Mouse (Mus musculus) T-helper 17 cell (primary cell): ENCODE results near the gene Cd22.
"Not testable (repeated sequence)": the region's sequence is repeated elsewhere in the genome, so short reads cannot be mapped to it uniquely, and the experiment has no call there.

ENCODE experiments used
- in situ Hi-C, 2 experiments: fragments of 300-600 bp; cut with MboI, MseI; formaldehyde crosslinking; loops; 1 replicate in 1 of 2; 2 replicates in 1 of 2; pipeline ENCODE4 v1.15.1; 2025; ENCODE audit warnings: high pct_unique_total_duplicates in 2 of 2

Gene Cd22

GRCm38 (mm10) chr7:30863386-30863785, 16.8 kb downstream of the Cd22 start:
- in situ Hi-C loops, result loop anchor here in 1 of 2 experiments (5.0 kb wide), 1 partner anchor 66 kb away; no protein-coding TSS in a partner anchor

DNA sequence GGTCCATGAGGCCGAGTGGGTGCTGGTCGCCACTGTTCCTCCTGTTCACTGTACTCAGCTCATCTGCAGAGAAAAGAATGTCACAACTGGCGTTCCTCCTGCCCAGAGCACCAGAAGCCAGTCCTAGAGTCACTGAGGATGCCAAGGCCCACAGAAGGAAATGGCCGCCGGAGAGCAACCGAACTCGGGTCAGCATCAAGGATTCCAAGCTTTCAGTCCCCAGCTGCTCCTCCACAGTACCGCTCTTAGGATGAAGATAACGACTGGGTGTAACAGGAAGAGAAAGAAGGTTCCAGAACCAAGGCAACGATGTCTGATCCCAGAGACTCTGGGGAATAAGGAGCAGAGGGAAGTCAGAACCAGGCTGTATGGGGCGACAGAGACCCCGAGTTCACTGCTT, 18.7 kb downstream of the Cd22 start, which contains the start of gene Ffar1:
Gene Ffar1 (minus strand): TSS at position 101 of the 400 bp plus-strand sequence.
- in situ Hi-C loops, result loop anchor here in 1 of 2 experiments (5.0 kb wide), 1 partner anchor 64 kb away; no protein-coding TSS in a partner anchor

- in situ Hi-C loops, result loop anchor here (5.0 to 10.0 kb wide), 2 partner anchors 63 to 175 kb away; no protein-coding TSS in a partner anchor
Measured at GRCm38 (mm10) chr7:30859635-30860402, 20.3 kb downstream of the Cd22 start.

- in situ Hi-C loops, result loop anchor here in 1 of 2 experiments (10.0 kb wide), 1 partner anchor 174 kb away; no protein-coding TSS in a partner anchor
Measured at GRCm38 (mm10) chr7:30859290-30859634, 20.9 kb downstream of the Cd22 start.

DNA sequence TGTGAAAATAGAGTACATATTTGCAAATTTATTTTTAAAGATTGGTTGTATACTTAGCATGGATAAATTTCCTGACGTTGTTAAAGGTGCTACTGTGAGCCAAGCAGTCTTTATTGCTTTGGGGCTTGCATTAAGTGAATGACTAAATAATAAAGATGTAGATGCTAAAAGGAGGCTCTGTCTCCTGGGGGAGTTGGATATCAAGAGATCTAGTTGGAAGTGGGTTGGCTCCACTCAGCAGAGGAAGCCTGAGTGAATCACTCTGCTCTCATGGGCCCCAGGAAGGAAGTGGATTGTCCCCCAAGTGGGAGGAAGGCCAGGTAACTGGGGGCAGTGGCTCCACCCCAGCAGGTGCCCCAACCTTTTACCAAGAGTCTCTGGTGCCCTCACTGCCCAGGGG, 22.4 kb downstream of the Cd22 start:
- in situ Hi-C loops, result loop anchor here in 1 of 2 experiments (10.0 kb wide), 1 partner anchor 173 kb away; no protein-coding TSS in a partner anchor

DNA sequence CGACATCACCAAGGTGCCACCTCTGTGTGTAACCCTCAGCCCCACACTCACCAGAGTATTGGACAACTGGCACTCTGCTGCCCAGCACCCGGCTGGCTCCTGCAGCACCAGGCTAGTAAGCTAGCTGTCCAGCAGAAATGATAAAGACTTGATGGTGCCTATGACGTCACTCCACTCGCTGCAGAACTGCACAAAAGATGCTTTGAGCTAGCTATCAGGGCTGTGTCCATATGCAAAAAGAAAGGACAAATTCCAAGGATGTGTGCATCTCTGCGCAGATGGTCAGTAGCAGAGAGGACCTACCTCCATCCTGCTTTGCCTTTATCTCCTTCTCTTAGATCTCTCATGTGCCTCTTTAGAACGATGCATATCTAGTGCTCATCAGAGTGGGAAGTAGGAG, 24.1 kb downstream of the Cd22 start, which contains the start of gene Ffar3:
Gene Ffar3 (minus strand): TSS at position 101 of the 400 bp plus-strand sequence.
- in situ Hi-C loops, result loop anchor here in 1 of 2 experiments (10.0 kb wide), 1 partner anchor 171 kb away; no protein-coding TSS in a partner anchor

DNA sequence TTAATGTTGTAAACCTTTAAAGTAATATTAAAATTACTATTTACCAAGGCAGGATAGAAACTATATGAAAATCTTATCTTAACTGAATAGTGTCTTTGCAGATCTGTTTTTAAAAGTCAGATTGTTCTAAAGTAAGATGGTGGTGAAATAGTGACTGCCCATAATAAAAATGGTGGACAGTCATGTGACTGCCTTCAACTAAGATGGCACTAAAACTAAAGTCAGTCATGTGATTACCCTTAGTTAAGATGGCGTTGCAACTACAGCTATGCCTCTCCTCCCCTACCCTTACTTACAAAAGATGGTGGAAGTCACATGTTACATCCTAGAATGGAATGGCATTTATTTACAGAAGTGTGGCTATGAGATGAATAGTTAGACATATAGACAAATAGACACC, 28.7 kb downstream of the Cd22 start:
- in situ Hi-C loops, result loop anchor here in 1 of 2 experiments (10.0 kb wide), 1 partner anchor 167 kb away; no protein-coding TSS in a partner anchor

GRCm38 (mm10) chr7:30847934-30848333, 32.2 kb downstream of the Cd22 start:
- in situ Hi-C loops, result no loop called here

DNA sequence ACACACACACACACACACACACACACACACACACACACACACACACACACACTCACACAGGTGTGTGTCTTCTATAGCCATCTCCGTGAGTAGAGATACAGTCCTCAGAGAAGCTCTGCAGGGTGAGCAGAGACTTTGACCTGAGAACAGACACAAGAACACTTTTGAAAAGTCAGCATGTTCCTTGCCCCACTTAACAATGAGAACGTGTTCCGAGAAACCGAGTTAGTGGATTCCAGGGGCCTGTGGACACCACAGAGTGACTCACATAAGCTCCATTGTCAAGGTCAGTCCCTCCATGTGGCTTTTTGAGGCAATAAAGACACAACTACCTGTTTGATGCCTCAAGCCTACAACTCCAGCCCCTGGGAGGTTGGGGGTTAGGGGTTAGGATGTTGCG, 32.8 kb downstream of the Cd22 start:
- in situ Hi-C loops, result no loop called here

DNA sequence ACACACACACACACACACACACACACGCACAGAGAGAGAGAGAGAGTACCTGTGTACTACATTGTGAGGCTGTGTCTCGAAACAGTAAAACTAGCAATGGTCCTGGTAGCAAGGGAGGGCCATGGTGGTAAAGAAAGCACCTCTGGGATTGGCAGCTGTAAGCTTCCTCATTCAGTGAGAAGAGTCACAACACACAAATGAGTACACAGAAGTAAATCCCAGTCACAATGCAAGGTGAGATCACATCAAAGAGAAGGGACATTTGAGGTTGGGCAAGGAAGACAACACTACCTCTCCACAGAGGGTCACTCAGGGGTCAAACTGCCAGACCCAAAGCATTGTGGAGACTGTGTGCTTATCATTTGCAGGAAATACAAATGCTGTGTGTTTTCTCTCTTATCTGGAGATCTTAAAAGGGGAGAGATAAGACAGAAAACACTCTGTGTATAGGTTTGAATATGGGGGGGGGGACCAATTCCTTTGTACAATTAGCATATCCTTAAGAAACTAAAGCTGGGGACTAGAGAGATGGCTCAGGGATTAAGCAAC, 33.6 kb downstream of the Cd22 start:
- in situ Hi-C loops, result no loop called here

GRCm38 (mm10) chr7:30844676-30845297, 35.4 kb downstream of the Cd22 start:
- in situ Hi-C loops, result no loop called here

- in situ Hi-C loops, result no loop called here
Measured at GRCm38 (mm10) chr7:30842092-30842491, 38.0 kb downstream of the Cd22 start.

DNA sequence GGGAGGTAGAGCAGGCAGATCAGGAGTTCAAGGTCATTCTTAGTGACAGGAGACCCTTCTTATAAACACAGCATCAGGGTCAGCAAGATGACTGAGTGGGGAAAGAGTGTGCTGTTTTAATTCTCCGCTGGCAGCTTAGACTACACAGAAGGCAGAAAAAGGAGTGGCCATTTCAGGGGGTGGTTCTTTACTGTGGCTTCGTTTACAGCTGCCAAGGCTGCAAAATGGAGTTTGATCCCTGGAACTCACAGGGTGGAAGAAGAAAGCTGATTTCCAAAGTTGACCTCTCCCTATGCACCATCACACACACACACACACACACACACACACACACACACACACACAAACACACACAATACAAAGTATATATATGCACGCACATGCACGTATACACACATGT, 38.8 kb downstream of the Cd22 start:
- in situ Hi-C loops, result no loop called here

GRCm38 (mm10) chr7:30840306-30840705, 39.8 kb downstream of the Cd22 start:
- in situ Hi-C loops, result no loop called here

- in situ Hi-C loops, result no loop called here
Measured at GRCm38 (mm10) chr7:30837277-30837676, 42.9 kb downstream of the Cd22 start.

- in situ Hi-C loops, result not testable (repeated sequence)
Measured at GRCm38 (mm10) chr7:30832684-30833083, 47.5 kb downstream of the Cd22 start.

DNA sequence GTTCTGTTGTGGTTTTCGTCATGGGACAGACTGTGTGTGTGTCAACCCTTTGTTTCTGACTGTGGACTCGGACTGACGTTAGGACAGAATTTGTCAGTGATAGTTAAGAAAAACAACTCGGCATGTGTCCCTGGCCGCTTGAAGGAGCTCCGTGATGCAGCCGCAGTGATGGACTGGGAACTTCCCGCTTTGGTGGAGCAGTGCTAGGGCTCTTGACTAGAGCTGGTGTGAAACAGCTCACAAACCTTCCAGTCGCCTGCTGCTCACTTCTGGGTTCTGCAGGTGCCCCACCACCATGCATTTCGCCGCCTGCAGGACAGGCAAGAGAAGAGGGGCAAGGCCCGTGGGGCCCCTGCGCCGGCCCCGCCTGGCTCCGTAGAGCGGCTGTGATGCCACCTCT, 47.9 kb downstream of the Cd22 start:
- in situ Hi-C loops, result no loop called here

DNA sequence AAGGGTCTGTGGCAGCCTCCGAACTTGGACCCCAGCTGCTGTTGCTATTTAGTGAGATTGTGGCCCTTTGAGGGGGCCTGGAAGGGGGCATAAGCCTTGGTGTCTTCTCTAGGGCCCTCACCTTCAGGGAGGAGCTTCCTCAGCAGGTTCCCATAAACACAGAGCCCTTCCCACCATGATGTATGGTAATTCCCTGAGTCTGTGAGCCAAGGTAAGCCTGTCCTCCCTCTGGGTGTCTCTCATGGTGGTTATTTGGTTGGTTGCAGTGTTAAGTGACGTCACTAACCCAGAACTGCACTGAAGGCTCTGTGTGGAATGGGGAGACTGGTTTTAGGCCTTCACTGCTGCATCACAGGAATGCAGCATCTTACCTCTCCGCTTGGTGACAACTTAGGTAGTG, 50.7 kb downstream of the Cd22 start:
- in situ Hi-C loops, result no loop called here

- in situ Hi-C loops, result not testable (repeated sequence)
Measured at GRCm38 (mm10) chr7:30828871-30829270, 51.3 kb downstream of the Cd22 start.

DNA sequence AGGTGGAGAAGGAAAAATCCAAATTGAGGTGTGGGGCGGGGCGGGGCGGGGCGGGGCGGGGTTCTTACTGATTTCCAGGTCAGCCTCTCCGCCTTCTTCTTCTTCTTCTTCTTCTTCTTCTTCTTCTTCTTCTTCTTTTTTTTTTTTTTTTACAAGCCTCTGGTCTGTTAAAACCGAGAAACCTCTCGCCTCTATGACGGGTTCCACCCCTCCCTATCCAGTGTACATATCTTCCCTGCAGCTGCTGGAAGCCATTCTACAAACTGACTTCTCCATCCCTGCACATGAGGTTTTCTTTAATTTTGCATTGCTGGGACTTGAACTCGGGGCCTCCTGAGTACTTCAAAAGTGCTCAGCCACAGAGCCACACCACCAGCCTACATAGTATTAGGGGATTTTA, 53.5 kb downstream of the Cd22 start:
- in situ Hi-C loops, result no loop called here

- in situ Hi-C loops, result no loop called here
Measured at GRCm38 (mm10) chr7:30824306-30824705, 55.8 kb downstream of the Cd22 start.

DNA sequence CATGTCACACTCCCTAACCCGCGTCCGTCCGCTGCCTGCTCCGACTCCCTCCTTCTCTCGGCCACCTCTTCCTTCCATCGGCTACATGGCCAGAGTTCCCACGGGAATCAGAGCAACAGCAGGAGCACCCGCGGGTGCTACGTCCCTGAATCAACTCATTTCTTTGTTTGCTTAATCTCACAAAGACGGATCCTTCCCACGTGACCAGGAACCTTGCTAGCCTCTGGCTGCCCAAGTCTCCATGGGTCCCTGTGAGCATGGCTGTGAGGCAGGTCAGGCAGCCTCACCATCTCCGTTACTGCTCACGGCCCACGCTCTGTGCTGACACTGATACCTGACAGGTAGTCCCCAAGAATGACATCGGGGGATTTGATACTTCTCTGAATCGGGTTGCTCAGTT, 56.5 kb downstream of the Cd22 start, which contains the start of gene Ffar2:
Gene Ffar2 (minus strand): TSS at position 101 of the 400 bp plus-strand sequence.
- in situ Hi-C loops, result no loop called here
